Mouse (Mus musculus) frontal cortex, postnatal 25 days (tissue): ENCODE measurements around the gene Armc8.

Experiments used
- DNase-seq, 2 experiments: peaks; one replicate each; pipeline ENCODE4 v3.0.0; 2022; ENCODE audit warnings: low spot score in 2 of 2

The Armc8 gene

DNA sequence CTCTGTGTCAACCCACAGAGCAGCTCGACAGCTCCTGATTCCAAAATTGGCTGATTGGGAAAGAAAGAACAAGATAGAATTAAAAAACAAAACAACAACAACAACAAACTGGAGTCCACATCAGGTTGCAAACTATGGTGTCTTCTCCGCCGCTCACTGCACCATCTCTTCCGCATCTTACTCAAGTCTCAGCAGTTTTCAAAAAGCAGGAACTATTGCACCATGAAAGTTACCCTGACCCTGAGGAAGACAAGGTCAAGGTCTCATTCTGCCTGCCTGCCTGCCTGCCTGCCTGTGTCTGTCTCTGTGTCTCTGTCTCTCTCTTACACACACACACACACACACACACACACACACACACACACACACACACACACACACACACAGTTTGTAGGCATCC lies 69.4 kb downstream of the Armc8 start:
- no peak for DNase-seq

GRCm38 (mm10) chr9:99492634-99493200 lies 76.0 kb downstream of the Armc8 start:
- no peak for DNase-seq

- DNase-seq: no peak
Observed at GRCm38 (mm10) chr9:99491050-99491449, 77.6 kb downstream of the Armc8 start.

GRCm38 (mm10) chr9:99487841-99488240 lies 80.9 kb downstream of the Armc8 start:
- no peak for DNase-seq

DNA sequence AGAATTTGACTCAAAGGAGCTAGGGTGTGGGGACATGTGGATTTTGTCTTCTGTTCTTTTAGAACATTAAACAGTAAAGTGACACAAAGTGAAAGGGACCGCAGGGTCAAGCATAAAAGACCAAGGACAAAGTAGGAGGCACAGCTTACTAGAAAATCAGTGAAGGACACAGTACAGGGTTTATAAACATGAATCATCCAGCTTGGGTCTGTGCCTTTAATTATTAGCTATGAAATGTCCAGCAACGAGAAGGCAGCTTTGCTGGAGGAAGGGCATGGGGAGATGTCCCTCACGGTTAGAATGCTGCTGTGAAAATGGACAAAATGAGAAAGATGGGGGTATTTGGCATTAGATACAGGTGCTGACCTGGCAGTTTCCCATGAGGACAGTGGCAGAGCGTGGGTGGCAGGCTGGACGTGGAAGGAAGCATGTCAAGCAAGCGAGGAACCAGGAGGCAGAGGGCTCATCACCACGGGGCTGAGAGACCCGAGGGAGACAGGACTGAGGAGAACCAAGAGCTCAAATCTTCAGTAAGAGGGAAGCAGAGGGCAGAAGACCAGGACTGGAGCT lies 81.5 kb downstream of the Armc8 start:
- no peak for DNase-seq

GRCm38 (mm10) chr9:99485144-99485543 lies 83.6 kb downstream of the Armc8 start:
- no peak for DNase-seq

DNA sequence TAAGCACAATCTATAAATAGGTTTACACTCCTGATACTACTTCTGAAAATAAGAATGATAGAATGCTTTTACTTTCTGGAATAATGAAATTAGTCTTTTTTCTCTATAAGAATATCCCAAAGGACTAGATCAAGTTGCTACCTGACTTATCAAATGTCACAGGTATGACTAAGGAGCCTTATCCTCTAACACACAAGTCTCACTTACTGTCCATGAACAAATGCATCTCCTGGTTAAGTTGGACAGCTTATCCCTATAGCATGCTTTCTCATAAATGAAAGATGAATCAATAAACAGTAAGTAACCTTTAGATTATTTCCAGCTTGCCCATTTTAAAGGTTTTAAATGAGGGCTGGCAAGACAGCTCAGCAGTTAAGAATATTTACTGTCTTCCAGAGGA lies 84.1 kb downstream of the Armc8 start:
- no peak for DNase-seq

DNA sequence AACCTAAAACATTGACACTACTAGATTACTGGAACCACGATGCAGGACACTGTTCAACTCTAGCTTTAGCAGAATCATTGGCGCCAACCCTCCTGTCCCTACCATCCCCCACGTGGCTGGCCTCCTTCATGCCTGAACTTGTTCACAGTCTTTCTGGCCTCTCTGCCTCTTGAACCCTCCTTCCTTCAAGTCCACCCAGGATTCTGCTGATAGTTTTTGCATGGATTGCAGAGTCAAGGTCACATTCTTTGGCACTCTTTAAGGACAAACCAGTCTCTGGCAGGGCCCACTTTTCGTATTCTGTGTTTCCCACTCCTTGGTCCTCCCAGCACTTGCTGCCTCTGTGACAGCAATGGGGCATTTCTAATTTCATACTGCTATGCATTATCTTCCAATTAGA lies 85.5 kb downstream of the Armc8 start:
- DNase-seq: no peak

GRCm38 (mm10) chr9:99480764-99481163 lies 87.9 kb downstream of the Armc8 start:
- DNase-seq: no peak

- no peak for DNase-seq
Observed at GRCm38 (mm10) chr9:99479181-99479711, 89.5 kb downstream of the Armc8 start.

DNA sequence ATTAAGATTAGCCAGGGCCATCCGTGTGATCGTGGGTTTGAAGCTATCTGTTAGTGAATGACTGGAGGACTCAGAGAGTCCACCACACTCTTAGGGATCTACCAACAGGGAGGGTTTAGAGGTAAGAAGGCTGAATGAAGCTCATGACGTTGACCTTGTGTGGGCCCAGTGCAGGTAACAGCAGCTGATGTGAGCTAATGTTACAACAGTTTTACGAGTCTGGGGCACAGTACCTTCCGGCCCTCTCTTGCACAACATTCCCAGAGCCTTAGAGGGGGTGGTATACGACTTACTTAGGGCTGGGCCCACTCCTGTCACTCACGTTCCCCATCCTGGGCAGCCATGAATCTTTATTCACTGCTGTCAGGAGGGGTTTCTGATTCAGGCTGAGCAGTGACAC lies 97.4 kb downstream of the Armc8 start:
- DNase-seq: no peak

GRCm38 (mm10) chr9:99470347-99471092 lies 98.2 kb downstream of the Armc8 start:
- no peak for DNase-seq

GRCm38 (mm10) chr9:99469681-99470273 lies 98.9 kb downstream of the Armc8 start:
- DNase-seq: no peak

GRCm38 (mm10) chr9:99468572-99468971 lies 100.1 kb downstream of the Armc8 start:
- no peak for DNase-seq

DNA sequence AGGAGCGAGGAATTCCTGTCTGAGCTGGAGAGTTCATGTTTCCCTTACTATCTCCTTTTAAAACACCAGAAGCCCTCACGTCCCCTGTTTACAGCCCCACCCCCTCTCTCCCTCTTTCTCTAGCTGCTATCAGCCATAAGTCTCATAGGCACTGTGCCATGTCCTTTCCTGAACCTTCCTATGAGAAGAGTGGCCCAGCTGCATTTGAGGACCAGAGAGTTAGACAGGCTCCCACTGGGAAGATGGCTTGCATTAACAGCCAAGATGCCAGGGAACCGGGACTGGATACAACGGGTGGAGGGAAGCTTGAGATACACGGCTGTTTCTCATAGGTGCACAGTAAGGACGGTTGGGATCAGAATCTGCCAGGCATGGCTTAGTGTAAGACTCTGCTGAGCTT lies 103.8 kb downstream of the Armc8 start:
- no peak for DNase-seq

GRCm38 (mm10) chr9:99459730-99460129 lies 109.0 kb downstream of the Armc8 start:
- DNase-seq: no peak

DNA sequence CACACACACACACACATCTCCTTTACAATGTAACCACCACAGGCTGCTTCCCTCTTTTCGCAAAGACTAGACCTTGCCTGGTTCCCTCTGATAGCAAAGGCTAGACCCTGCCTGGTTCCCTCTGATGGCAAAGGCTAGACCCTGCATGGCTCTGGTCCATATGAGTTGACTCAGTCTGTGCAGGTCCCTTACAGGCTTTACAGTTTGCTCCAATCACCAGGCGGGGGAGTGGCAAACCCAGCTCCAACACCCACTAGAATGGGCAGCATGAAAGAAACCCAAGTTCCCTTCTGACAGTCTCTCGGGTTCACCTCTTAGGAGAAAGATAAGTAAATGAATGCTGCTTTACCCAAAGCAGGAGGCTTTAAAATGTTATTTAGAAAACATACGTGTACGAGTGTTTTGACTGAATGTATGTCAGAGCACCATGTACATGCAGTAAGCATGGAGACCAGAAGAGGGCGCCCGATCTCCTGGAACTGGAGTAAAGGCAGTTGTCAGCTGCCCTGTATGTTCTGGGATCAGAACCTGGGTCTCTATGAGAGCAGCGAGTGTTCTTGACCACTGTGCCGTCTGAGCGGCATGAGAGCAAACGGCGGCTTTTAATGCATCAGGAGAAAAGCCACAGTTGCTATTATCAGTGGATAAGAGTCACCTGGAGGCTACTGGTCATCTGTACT lies 110.0 kb downstream of the Armc8 start:
- no peak for DNase-seq

GRCm38 (mm10) chr9:99454211-99454610 lies 114.5 kb downstream of the Armc8 start:
- no peak for DNase-seq

DNA sequence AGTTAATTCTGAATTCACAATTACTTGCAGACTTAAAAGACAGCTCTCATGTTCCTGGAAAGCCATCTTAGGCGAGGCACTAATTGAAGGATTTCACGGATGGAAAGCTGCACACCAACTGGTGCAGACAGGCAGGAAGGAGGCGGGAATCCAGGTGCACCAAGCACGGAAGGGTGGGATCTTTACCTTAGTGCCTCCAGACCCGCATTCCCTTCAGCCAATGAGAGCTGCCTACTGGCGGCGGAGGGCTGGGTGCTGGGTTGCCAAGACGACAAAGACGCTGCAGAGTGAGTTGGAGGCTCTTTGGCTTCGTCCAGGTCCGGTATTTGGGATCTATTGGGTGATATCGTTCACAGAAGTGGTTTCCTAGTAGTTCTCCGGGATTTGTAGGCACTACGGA lies 117.5 kb downstream of the Armc8 start, which contains the start of gene Nme9:
Gene Nme9, plus strand, starts transcription at position 315 of the 400 bp plus-strand sequence.
- no peak for DNase-seq

GRCm38 (mm10) chr9:99449886-99450647 lies 118.6 kb downstream of the Armc8 start:
- no peak for DNase-seq

DNA sequence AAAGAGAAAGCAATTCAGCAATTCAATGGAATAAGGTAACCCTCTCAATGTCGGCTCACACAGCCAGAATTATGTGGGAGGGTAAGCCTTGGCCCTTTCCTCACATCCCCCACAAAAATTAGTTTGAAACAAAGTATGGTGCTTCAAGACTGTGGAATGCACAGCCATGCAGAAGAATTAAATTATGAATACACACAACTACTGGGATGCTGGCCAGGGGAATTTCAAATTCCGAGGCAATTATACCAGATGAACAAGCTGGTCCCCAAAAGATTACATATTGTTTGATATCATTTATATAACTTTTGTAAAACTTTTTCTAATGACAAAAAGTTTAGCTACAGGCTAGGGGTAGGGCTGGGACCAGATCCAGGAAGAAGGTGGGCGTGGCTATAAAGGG lies 121.4 kb downstream of the Armc8 start:
- DNase-seq: no peak
